ENCODE assay signal across 16 mouse cellular contexts in the genomic region with DNA sequence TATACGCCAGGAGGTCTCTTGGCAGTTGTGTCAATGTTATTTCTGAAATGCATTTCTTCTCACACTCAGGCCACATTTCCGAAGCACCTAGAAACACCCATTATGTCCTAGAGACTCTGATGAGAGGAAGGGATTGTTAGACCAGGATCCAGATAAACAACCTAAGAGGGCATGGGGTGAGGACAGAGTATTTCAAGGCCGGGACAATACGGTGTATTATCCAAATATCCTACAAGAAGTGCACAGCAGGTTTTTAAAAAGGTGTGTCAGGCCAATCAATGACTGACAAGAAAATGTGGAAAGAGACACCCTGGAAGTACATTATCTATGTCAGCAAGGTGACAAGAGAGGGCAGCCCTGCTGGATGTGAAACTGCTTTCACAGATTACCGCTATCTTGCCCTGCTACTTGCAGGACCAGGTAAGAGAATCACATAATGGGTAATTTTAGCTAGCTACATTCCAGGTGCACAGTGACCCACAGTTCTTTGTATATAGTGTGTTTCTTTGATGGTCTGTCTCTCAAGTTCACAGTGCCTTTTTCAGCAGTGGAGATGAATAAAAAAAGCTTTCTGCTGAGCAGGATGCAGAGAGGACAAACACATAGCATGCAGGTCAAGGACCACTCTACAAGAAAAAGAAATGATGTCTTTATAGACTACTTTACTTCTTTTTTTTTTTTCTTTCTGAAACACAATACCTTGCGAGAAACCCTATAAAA.
"Had no signal": no experiment of that assay in that cellular context is flagged by ENCODE, and none has a peak within 500 bp of the region (broad histone marks: within the 10 kb centered on the region; RNA-seq: fewer than 3 reads in every experiment).

No protein-coding gene starts in this region.

- H3K27me3 ChIP-seq: liver, embryonic 13.5 days; liver, embryonic 15.5 days; lung, embryonic 15.5 days; megakaryocyte, embryonic 14.5 days; midbrain, embryonic 12.5 days; neural tube, embryonic 12.5 days had no signal

- H3K9ac ChIP-seq: liver, embryonic 13.5 days; liver, embryonic 15.5 days; liver, postnatal 0 days; lung, embryonic 15.5 days; midbrain, embryonic 12.5 days; neural tube, embryonic 12.5 days had no signal

- H3K4me3 ChIP-seq: liver, embryonic 13.5 days; liver, embryonic 15.5 days; lung, embryonic 15.5 days; megakaryocyte, embryonic 14.5 days; midbrain, embryonic 12.5 days; neural tube, embryonic 12.5 days had no signal

- H3K4me2 ChIP-seq: liver, embryonic 13.5 days; liver, embryonic 15.5 days; lung, embryonic 15.5 days; midbrain, embryonic 12.5 days; neural tube, embryonic 12.5 days had no signal

- ATAC-seq: liver, postnatal 0 days; lung, postnatal 0 days had no signal

- H3K27ac ChIP-seq: liver, embryonic 13.5 days; liver, embryonic 15.5 days; lung, embryonic 15.5 days; macrophage; midbrain, embryonic 12.5 days; neural tube, embryonic 12.5 days had no signal

- H3K36me3 ChIP-seq: liver, embryonic 13.5 days; liver, embryonic 15.5 days; lung, embryonic 15.5 days had no signal

- H3K9me3 ChIP-seq: liver, embryonic 13.5 days; liver, embryonic 15.5 days; lung, embryonic 15.5 days; midbrain, embryonic 12.5 days; neural tube, embryonic 12.5 days had no signal

- H3K4me1 ChIP-seq: liver, embryonic 13.5 days; liver, embryonic 15.5 days; lung, embryonic 15.5 days; megakaryocyte, embryonic 14.5 days; midbrain, embryonic 12.5 days; neural tube, embryonic 12.5 days had no signal

- DNase-seq: liver, embryonic 13.5 days; liver, postnatal 0 days; lung, adult 2 months; lung, postnatal 14 days; lung, postnatal 36 days; right cerebral cortex, postnatal 14 days; thymus, adult 18-20 months; thymus, postnatal 14 days; thymus, postnatal 36 days had no signal
